Comparison of ENCODE assay signal across 29 mouse cellular contexts in genomic region chr8:80683756-80684335, GRCm38 (mm10). TPM values are rescaled to one million over a fixed set of nuclear protein-coding genes. Genes with fewer than 3 reads are reported as not detected.
DNase-seq lines count a peak whose midpoint lies in the region; ATAC-seq and TF ChIP-seq lines count a peak whose summit lies in the region.
"Had no signal": no experiment of that assay in that cellular context is flagged by ENCODE, and none has a peak within 500 bp of the region (broad histone marks: within the 10 kb centered on the region; RNA-seq: fewer than 3 reads in every experiment).

No protein-coding gene starts in this region.

- no peak for TF ChIP-seq CTCF in layer of hippocampus, adult 2 months (conservative IDR thresholded peaks at IDR 0.05)

- H3K27me3 ChIP-seq in liver, embryonic 13.5 days: no peaks in the 10 kb centered on the region
- H3K27me3 ChIP-seq in intestine, embryonic 16.5 days (replicated peaks; ENCODE audit: control insufficient read depth, insufficient read depth, low read length): no peaks in the 10 kb centered on the region
- H3K27me3 ChIP-seq: forebrain, embryonic 15.5 days; hindbrain, embryonic 13.5 days; limb, embryonic 13.5 days; midbrain, embryonic 13.5 days had no signal

- H3K27ac ChIP-seq in liver, embryonic 13.5 days: peak overlapping the region; percentile 22
- no peak overlapping the region for H3K27ac ChIP-seq in layer of hippocampus, adult 2 months
- H3K27ac ChIP-seq in intestine, embryonic 16.5 days (ENCODE audit: low read length): no peak overlapping the region
- H3K27ac ChIP-seq: forebrain, embryonic 10.5 days; forebrain, embryonic 15.5 days; hindbrain, embryonic 13.5 days; limb, embryonic 13.5 days; midbrain, embryonic 13.5 days had no signal

- peak; percentile 27 for DNase-seq in c-Kit-positive CD71-positive TER-119-negative erythroid progenitor cells, embryonic 14.5 days (ENCODE audit: low read depth)
- peak; percentile 50 for DNase-seq in liver, embryonic 13.5 days
- DNase-seq in gastrocnemius, postnatal 10 days: no peak
- no peak for DNase-seq in layer of hippocampus, adult 2 months (ENCODE audit: low spot score in 2 of 2)
- DNase-seq: adrenal gland, adult 8-10 months; B cell, adult 2 months; cerebellum, adult 18-20 months; cerebellum, postnatal 14 days; gastrocnemius, postnatal 36 days; heart, adult 18-20 months; heart, postnatal 4 days; kidney, postnatal 14 days; lung, adult 2 months; lung, postnatal 10 days; retina, postnatal 1 day; right cerebral cortex, postnatal 14 days; thymus, adult 2 months; thymus, postnatal 4 days had no signal

- ATAC-seq in erythroblast, adult 5-6 weeks (replicated peaks; ENCODE audit: low FRiP score, poor library complexity, severe bottlenecking): peak; percentile 83
- ATAC-seq in liver, embryonic 13.5 days (ENCODE audit: low read depth): peak; percentile 80
- ATAC-seq in megakaryocyte progenitor cell, adult 5-6 weeks (replicated peaks; ENCODE audit: poor library complexity): peak; percentile 64
- no peak for ATAC-seq in intestine, embryonic 16.5 days
- ATAC-seq: activated CD4-positive, CD25-positive, alpha-beta regulatory T cell, adult 4 months; forebrain, embryonic 15.5 days; intestine, postnatal 0 days; midbrain, embryonic 13.5 days had no signal

- H3K4me2 ChIP-seq in liver, embryonic 13.5 days: 0 out of 2 replicates have a peak overlapping the region, but pooled peaks have one; percentile 3
- H3K4me2 ChIP-seq in intestine, embryonic 16.5 days (ENCODE audit: low read depth, low read length): no peak overlapping the region
- H3K4me2 ChIP-seq: forebrain, embryonic 15.5 days; heart, embryonic 11.5 days; hindbrain, embryonic 13.5 days; limb, embryonic 13.5 days; midbrain, embryonic 13.5 days had no signal

- H3K4me1 ChIP-seq in liver, embryonic 13.5 days (replicated peaks): peaks cover 64% of the 10 kb centered on the region
- no peaks in the 10 kb centered on the region for H3K4me1 ChIP-seq in intestine, embryonic 16.5 days (ENCODE audit: control insufficient read depth, insufficient read depth, low read length)
- H3K4me1 ChIP-seq: forebrain, embryonic 10.5 days; forebrain, embryonic 15.5 days; hindbrain, embryonic 13.5 days; midbrain, embryonic 13.5 days had no signal

- no peaks in the 10 kb centered on the region for H3K9me3 ChIP-seq in liver, embryonic 13.5 days (replicated peaks)
- no peaks in the 10 kb centered on the region for H3K9me3 ChIP-seq in intestine, embryonic 16.5 days (ENCODE audit: control insufficient read depth, low read length)
- H3K9me3 ChIP-seq: forebrain, embryonic 10.5 days; forebrain, embryonic 15.5 days; hindbrain, embryonic 13.5 days; limb, embryonic 13.5 days; midbrain, embryonic 13.5 days had no signal

- H3K36me3 ChIP-seq in liver, embryonic 13.5 days: no peaks in the 10 kb centered on the region
- H3K36me3 ChIP-seq in intestine, embryonic 16.5 days (ENCODE audit: control insufficient read depth, insufficient read depth, low read length): no peaks in the 10 kb centered on the region
- H3K36me3 ChIP-seq: forebrain, embryonic 10.5 days; forebrain, embryonic 15.5 days; hindbrain, embryonic 13.5 days; limb, embryonic 13.5 days; midbrain, embryonic 13.5 days had no signal

- WGBS in liver, embryonic 13.5 days (ENCODE audit: insufficient replicate concordance): 23% methylated on average over 5 of the region's 5 CpGs
- 57% methylated on average over 5 of the region's 5 CpGs for WGBS in intestine, embryonic 16.5 days

- H3K4me3 ChIP-seq in liver, embryonic 13.5 days (replicated peaks): no peak overlapping the region
- no peak overlapping the region for H3K4me3 ChIP-seq in layer of hippocampus, adult 2 months
- H3K4me3 ChIP-seq in intestine, embryonic 16.5 days (ENCODE audit: low read length): no peak overlapping the region
- H3K4me3 ChIP-seq: forebrain, embryonic 10.5 days; forebrain, embryonic 15.5 days; hindbrain, embryonic 13.5 days; limb, embryonic 13.5 days; midbrain, embryonic 13.5 days had no signal

- H3K9ac ChIP-seq in liver, embryonic 13.5 days: 0 out of 2 replicates have a peak overlapping the region, but pooled peaks have one; percentile 8
- H3K9ac ChIP-seq in intestine, embryonic 16.5 days (ENCODE audit: low read depth, low read length): no peak overlapping the region
- H3K9ac ChIP-seq: forebrain, embryonic 15.5 days; hindbrain, embryonic 13.5 days; limb, embryonic 13.5 days; midbrain, embryonic 13.5 days had no signal

RNA-seq across cellular contexts. Expression of gene Smarca5, which starts 55.5 kb away (rescaled TPM):
- 49.4 and 67.3 TPM in 2 replicates for total RNA-seq in erythroblast, adult 5-6 weeks (2015; ENCODE audit: low replicate concordance)
- total RNA-seq in erythroblast, adult 5-6 weeks (2017; ENCODE audit: low replicate concordance): 59.6 and 168 TPM in 2 replicates
- polyA plus RNA-seq in liver, embryonic 13.5 days (2015; fragmentation: Nextera tagmentation; extraction: Ambion mirVana): 57.9 and 70.2 TPM in 2 replicates
- total RNA-seq in megakaryocyte progenitor cell, adult 5-6 weeks (2015): 127 and 131 TPM in 2 replicates
- 162 and 189 TPM in 2 replicates for total RNA-seq in megakaryocyte progenitor cell, adult 5-6 weeks (2017)
- total RNA-seq in gastrocnemius, postnatal 10 days (2021): 10 to 100 TPM; 33.0 to 36.1 TPM
- total RNA-seq in layer of hippocampus, adult 2 months (2021): 10 to 100 TPM; 58.5 to 59.3 TPM
- polyA plus RNA-seq in intestine, embryonic 16.5 days (2015; fragmentation: Nextera tagmentation; extraction: Ambion mirVana): 21.0 and 41.8 TPM in 2 replicates

Comparison
In these comparisons a context has a peak if more than half of its experiments do, and no peak if none do; other contexts are left out.
1. DNase-seq: peak in c-Kit-positive CD71-positive TER-119-negative erythroid progenitor cells, embryonic 14.5 days (single experiment) and liver, embryonic 13.5 days (single experiment); none in gastrocnemius, postnatal 10 days (single experiment) and layer of hippocampus, adult 2 months (0 of 2).